Mouse (Mus musculus) NIH3T3 (cell line): ENCODE data around the gene Zfp809.

Source experiments
- DNase-seq: peaks from one replicate; pipeline ENCODE4 v3.0.0-alpha.2; 2012; ENCODE audit warnings: low read depth

Gene Zfp809

DNA sequence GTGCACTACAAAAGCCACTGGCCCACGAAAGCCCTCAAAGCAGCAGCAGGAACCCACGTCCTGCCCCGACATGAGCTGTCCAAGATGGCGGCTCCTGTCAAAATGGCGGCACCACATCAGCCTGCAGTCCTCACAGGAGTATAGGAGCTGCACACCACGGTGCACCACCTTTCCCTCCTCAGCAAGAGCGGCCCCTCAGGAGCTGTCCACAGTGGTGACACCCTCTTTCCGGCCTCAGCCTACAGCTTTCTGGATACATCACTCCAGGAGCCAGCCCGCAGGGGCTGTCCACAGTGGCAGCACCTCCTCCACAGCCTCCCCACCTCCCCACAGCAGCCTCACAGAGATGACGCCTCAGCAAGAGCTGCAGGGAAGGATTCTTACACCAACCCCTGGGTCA is 37.1 kb downstream of the Zfp809 start:
- DNase-seq = no peak

- DNase-seq = no peak
Measured at GRCm38 (mm10) chr9:22268886-22269285, 43.4 kb downstream of the Zfp809 start.

GRCm38 (mm10) chr9:22278733-22279132 is 53.2 kb downstream of the Zfp809 start:
- peak; percentile 2 for DNase-seq
